Mouse (Mus musculus) midbrain, embryonic 11.5 days (tissue): Measurements from ENCODE around the gene Ush2a. TPM values are rescaled to one million over a fixed set of nuclear protein-coding genes. Genes with fewer than 3 reads are reported as not detected.
A peak's percentile ranks its signal among the peaks of the same experiment; 100 is the strongest.

ENCODE experiments used
- ATAC-seq: fragments of 200-750 bp; cut with Nextera tagmentation; 2 replicates; pipeline ENCODE4 v1.8.0; 2017; ENCODE audit warnings: moderate TSS enrichment, moderate library complexity; ENCODE audit not compliant: low FRiP score
- DNase-seq: peaks from one replicate; pipeline ENCODE4 v3.0.0; 2015; ENCODE audit warnings: low spot score; ENCODE audit errors: missing footprints
- H3K27ac ChIP-seq: fragments of 300-500 bp; sonication (generic); 2 replicates; pipeline ENCODE4 v1.5.1; 2014; ENCODE audit warnings: low read depth, low read length
- H3K27me3 ChIP-seq: fragments of 300-500 bp; sonication (generic); 2 replicates; pipeline ENCODE4 v1.6.1; 2014; ENCODE audit warnings: mild to moderate bottlenecking, low read length, moderate library complexity, mixed read lengths; ENCODE audit not compliant: control insufficient read depth, insufficient read depth
- H3K36me3 ChIP-seq: fragments of 300-500 bp; sonication (generic); 2 replicates; pipeline ENCODE4 v1.6.1; 2014; ENCODE audit warnings: mild to moderate bottlenecking, low read length, moderate library complexity, mixed read lengths; ENCODE audit not compliant: control insufficient read depth, insufficient read depth
- H3K4me1 ChIP-seq: fragments of 300-500 bp; sonication (generic); 2 replicates; pipeline ENCODE4 v1.6.1; 2014; ENCODE audit warnings: low read length; ENCODE audit not compliant: control insufficient read depth, insufficient read depth
- H3K4me2 ChIP-seq: fragments of 300-500 bp; sonication (generic); 2 replicates; pipeline ENCODE4 v1.6.1; 2014; ENCODE audit warnings: mild to moderate bottlenecking, moderate library complexity
- H3K4me3 ChIP-seq: fragments of 300-500 bp; sonication (generic); 2 replicates; pipeline ENCODE4 v1.5.1; 2014; ENCODE audit warnings: low read depth, low read length
- H3K9ac ChIP-seq: fragments of 300-500 bp; sonication (generic); 2 replicates; pipeline ENCODE4 v1.6.1; 2014; ENCODE audit warnings: low read length
- H3K9me3 ChIP-seq: fragments of 300-500 bp; sonication (generic); 2 replicates; pipeline ENCODE4 v1.6.1; 2016; ENCODE audit warnings: low read length; ENCODE audit not compliant: control insufficient read depth
- WGBS: fragments of 180-500 bp; shearing (Covaris S2); extraction: QIAGEN DNeasy Blood & Tissue Kit; methylation state at CpG from one replicate; pipeline ENCODE4 v1.1.7; 2014; 5-methylcytosine and 5-hydroxymethylcytosine counted together
- polyA plus RNA-seq: library from polyadenylated mRNA; unstranded; fragments of >200 nt; fragmentation: Nextera tagmentation; extraction: Ambion mirVana; gene quantifications from 2 replicates; pipeline ENCODE4 v1.2.1, GENCODE M21; 2014

The Ush2a gene
- polyA plus RNA-seq, 1 experiment from 2014 or later: 0.04 TPM

DNA sequence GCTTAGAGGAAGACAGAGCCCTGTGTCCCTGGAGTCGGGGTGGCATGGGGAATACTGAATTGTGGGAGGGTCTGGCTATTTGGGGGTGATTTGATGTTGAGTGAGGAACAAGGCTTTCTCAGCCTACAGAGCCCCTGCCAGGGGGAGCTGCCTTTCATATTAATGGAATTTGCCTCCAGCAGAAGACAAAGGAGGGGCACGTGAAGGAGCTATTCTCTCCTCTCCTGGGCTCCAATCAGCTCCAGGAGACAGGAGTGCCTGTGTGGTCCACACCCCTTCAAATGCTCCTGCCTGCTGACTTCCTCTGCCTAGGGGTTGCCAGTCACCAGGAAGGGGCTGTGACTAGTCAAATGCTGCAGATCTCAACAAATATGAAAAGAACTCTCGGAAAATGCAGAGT is 398.5 kb downstream of the Ush2a start:
- Histone ChIP-seq H3K4me1 (peaks cover 20% of the 10 kb centered on the region), H3K27me3 (no peaks in the 10 kb centered on the region; the same call in 1 of the 2 replicates), H3K4me3 (peak overlapping the region; percentile 17; the same call in 1 of the 2 replicates), H3K9ac (peak overlapping the region; percentile 49), H3K36me3 (no peaks in the 10 kb centered on the region), H3K27ac (peak overlapping the region; percentile 33; the same call in 1 of the 2 replicates), H3K4me2 (peak overlapping the region; percentile 50), H3K9me3 (no peaks in the 10 kb centered on the region)
- peak; percentile 90 for ATAC-seq
- WGBS: 3% methylated on average over 3 of the region's 3 CpGs
- peak; percentile 91 for DNase-seq

DNA sequence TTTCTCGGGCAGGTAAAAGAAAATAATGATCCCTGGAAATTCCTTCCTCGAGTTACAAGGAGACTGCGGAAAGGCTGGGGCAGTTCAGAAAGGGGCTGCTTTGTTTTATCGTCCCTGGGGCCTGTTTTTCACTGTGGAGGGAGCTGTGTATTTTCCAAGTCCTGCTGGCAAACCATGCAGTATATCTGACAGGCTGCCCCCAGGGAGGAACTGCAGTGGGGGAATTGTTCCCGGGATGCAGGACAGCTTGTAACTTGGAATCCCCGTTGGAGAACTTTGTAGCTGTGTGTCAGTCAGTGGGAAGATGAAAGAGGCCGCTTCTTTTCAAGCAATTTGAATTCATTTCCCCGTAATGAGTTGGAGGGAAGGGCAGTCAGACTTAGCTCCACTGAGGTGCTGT is 399.1 kb downstream of the Ush2a start:
- H3K9ac ChIP-seq: peak overlapping the region; percentile 49
- under 1% methylated on average over 8 of the region's 8 CpGs for WGBS
- H3K27me3 ChIP-seq: no peaks in the 10 kb centered on the region; the same call in 1 of the 2 replicates
- no peaks in the 10 kb centered on the region for H3K9me3 ChIP-seq
- peak overlapping the region; percentile 33; the same call in 1 of the 2 replicates for H3K27ac ChIP-seq
- peak overlapping the region; percentile 50 for H3K4me2 ChIP-seq
- H3K36me3 ChIP-seq: no peaks in the 10 kb centered on the region
- ATAC-seq: peak; percentile 62
- H3K4me1 ChIP-seq: peaks cover 17% of the 10 kb centered on the region
- peak overlapping the region; percentile 17; the same call in 1 of the 2 replicates for H3K4me3 ChIP-seq
- DNase-seq: peak; percentile 92

DNA sequence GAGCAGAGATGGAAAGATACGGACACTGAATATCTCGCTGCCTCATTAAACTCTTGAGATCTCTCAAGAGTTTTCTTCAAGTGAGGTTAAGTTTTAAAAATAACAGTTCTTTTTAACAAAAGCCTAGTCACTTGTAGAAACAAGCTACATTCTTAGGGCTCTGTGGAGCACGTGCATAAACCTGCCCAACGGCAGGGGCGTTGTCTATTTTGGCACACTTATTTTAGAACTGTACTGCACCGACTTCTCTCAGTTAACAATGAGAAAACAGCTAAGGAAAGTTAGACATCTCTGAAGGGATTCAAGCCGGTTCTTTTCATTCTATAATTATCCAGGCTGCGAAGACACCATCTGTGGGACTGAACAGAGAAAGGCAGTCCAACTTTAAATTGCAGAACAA is 405.6 kb downstream of the Ush2a start:
- 84% methylated on average over 8 of the region's 8 CpGs for WGBS
- no peak overlapping the region for H3K9ac ChIP-seq
- no peak for DNase-seq
- no peaks in the 10 kb centered on the region for H3K9me3 ChIP-seq
- no peaks in the 10 kb centered on the region for H3K36me3 ChIP-seq
- H3K4me1 ChIP-seq: no peaks in the 10 kb centered on the region
- no peaks in the 10 kb centered on the region for H3K27me3 ChIP-seq
- ATAC-seq: no peak
- no peak overlapping the region for H3K4me2 ChIP-seq
- no peak overlapping the region for H3K27ac ChIP-seq
- no peak overlapping the region for H3K4me3 ChIP-seq

DNA sequence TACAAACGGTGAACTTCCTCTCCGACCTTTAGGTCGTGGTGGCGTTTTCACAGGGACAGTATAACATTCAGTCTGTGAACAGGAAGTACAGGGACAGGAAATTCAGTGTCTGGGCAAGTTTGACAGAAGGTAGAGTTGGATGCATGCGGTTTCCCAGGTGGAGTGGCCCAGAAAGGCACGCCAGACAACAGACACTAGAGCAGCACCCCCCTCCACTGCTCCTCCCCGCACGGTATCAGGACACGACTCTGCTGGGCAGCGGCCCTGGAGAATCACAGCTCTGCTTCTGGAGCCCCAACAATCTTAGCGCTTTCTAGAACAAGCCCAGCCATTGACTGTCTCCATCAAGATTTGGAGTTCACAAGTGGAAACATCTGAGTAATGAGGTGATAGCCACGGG is 406.7 kb downstream of the Ush2a start:
- H3K4me2 ChIP-seq: no peak overlapping the region
- H3K4me1 ChIP-seq: no peaks in the 10 kb centered on the region
- H3K9me3 ChIP-seq: no peaks in the 10 kb centered on the region
- H3K27me3 ChIP-seq: no peaks in the 10 kb centered on the region
- no peaks in the 10 kb centered on the region for H3K36me3 ChIP-seq
- ATAC-seq (no peak), DNase-seq (no peak)
- 89% methylated on average over 12 of the region's 12 CpGs for WGBS
- no peak overlapping the region for H3K4me3 ChIP-seq
- no peak overlapping the region for H3K27ac ChIP-seq
- H3K9ac ChIP-seq: no peak overlapping the region

DNA sequence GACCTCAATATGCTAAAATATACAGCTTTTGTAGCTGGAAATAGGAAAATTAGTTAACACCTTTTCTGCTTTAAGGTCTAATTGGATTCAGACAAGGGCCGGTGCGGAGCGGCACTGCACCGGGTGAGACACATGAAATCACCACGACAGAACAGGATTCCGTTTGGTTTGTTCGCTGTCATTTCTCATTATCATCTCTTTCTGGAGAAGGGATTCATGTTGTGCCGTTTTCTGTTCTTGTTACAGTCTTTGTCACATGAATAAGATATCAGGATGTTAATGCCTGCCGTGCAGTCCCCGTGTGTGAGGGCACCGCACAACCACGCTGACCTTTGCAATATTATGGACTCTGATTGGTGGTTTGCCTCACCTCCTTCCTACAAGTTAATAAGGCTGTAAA is 411.0 kb downstream of the Ush2a start:
- Histone ChIP-seq H3K36me3 (no peaks in the 10 kb centered on the region), H3K4me2 (no peak overlapping the region), H3K4me1 (no peaks in the 10 kb centered on the region), H3K9me3 (no peaks in the 10 kb centered on the region), H3K27ac (no peak overlapping the region), H3K4me3 (no peak overlapping the region), H3K9ac (no peak overlapping the region), H3K27me3 (no peaks in the 10 kb centered on the region)
- no peak for ATAC-seq
- no peak for DNase-seq
- WGBS: 74% methylated on average over 12 of the region's 12 CpGs

DNA sequence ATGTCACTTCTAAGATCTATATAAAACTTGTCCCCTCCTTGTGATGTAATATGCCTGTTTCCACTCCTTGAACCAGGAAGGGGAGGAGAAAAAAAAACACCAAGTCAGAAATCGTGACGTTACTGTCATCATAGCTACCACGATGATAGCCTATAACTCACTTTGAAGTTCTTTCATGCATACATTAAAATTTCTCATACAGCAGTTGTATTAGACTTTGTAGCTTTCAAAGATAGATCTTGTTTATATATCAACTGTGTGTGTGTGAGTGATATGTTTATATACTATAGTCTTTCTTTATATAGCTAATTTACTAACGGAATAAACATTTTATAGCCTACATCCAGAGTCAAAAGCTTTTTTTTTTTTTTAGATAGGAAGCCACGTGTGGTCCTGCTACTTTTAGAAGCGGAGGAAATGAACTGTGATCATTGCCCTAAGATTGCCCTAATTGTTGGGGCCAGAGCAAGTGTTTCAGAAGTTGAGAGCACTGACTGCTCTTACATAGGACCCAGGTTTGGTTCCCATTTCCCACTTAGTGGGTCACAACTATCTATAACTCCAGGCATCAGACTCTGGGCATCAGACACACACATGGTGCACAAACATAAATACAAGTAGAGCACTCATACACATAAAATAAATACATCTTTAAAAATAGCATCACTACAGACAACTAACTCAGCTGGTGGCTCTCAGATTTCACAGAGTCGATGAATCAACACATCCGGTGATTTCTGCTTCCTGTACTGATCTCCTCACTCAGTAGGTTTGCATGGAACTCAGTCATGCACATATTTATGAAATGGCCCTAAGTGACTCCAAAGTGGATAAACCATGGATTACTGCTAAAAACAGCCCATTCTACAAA is 413.1 kb downstream of the Ush2a start:
- no peaks in the 10 kb centered on the region for H3K36me3 ChIP-seq
- no peaks in the 10 kb centered on the region for H3K27me3 ChIP-seq
- ATAC-seq (no peak), DNase-seq (peak; percentile 33)
- H3K9me3 ChIP-seq: no peaks in the 10 kb centered on the region
- WGBS: 88% methylated on average over 8 of the region's 8 CpGs
- H3K4me1 ChIP-seq: no peaks in the 10 kb centered on the region
- H3K9ac ChIP-seq: no peak overlapping the region
- H3K27ac ChIP-seq: no peak overlapping the region
- H3K4me2 ChIP-seq: no peak overlapping the region
- H3K4me3 ChIP-seq: no peak overlapping the region

DNA sequence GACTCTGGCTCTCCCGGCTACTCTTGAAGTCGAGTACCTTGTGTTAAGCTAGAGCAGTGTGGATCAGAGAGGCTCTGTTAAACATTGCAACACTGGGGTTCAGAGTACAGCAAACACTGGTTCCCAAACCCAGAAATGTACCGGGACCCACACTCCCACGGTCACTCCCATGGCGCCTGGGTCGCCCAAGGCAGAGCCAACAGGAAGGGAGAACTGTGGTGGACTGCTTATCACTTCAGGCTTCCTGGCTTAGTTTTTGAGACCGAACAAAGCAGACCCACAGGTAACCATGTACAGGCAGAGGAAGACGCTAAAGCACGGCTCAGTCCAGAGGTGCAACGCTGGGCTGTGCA is 413.7 kb downstream of the Ush2a start:
- H3K4me2 ChIP-seq: no peak overlapping the region
- no peaks in the 10 kb centered on the region for H3K9me3 ChIP-seq
- WGBS: 87% methylated on average over 10 of the region's 10 CpGs
- H3K27ac ChIP-seq: no peak overlapping the region
- no peak for ATAC-seq
- no peak for DNase-seq
- H3K36me3 ChIP-seq: no peaks in the 10 kb centered on the region
- H3K4me3 ChIP-seq: no peak overlapping the region
- H3K27me3 ChIP-seq: no peaks in the 10 kb centered on the region
- H3K4me1 ChIP-seq: no peaks in the 10 kb centered on the region
- H3K9ac ChIP-seq: no peak overlapping the region

DNA sequence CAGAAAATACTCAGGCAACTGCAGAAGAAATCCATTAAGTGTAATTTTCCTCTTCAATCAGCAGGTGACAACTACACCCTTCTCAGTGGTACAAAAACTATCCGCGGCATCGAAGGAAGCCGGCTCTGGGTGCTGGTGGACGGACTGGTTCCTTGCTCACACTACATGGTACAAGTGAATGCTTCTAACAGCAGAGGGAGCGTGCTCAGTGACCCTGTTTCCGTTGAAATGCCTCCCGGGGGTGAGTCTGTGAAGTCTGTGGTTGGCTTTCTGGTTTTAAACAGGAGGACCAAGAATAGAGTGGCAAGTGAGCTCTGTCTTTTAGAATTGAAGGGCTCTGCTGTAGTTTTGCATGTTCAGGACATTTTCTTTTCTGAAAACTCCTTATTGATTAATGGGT is 416.4 kb downstream of the Ush2a start:
- no peak overlapping the region for H3K9ac ChIP-seq
- H3K4me2 ChIP-seq: no peak overlapping the region
- H3K27ac ChIP-seq: no peak overlapping the region
- H3K4me3 ChIP-seq: no peak overlapping the region
- WGBS: 70% methylated on average over 8 of the region's 8 CpGs
- H3K9me3 ChIP-seq: no peaks in the 10 kb centered on the region
- no peaks in the 10 kb centered on the region for H3K4me1 ChIP-seq
- no peaks in the 10 kb centered on the region for H3K36me3 ChIP-seq
- no peak for ATAC-seq
- no peak for DNase-seq
- H3K27me3 ChIP-seq: no peaks in the 10 kb centered on the region

DNA sequence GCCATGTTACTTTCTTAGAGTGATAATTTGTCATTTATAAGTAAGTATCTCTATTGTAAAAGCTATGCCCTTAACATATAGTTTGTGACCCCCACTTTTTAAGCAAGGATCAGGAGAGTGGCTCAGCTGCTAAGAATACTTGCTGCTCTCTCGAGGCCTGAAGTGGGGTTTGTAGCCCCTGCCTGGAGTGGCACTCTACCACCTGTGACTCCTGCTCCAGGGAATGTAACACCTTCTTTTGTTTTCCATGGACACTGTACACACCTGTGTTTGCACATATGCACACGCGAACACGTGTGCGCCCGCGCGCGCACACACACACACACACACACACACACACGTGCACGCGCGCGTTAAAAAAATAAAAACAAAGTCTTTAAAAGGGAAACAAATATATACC is 424.5 kb downstream of the Ush2a start:
- Histone ChIP-seq H3K9me3 (no peaks in the 10 kb centered on the region), H3K9ac (no peak overlapping the region), H3K36me3 (no peaks in the 10 kb centered on the region), H3K4me3 (no peak overlapping the region), H3K27me3 (no peaks in the 10 kb centered on the region), H3K27ac (no peak overlapping the region), H3K4me1 (no peaks in the 10 kb centered on the region), H3K4me2 (no peak overlapping the region)
- 97% methylated on average over 14 of the region's 14 CpGs for WGBS
- DNase-seq (no peak), ATAC-seq (no peak)
